Mouse (Mus musculus) cerebellum, postnatal 36 days (tissue): ENCODE data around the gene Tmem141.
A peak's percentile ranks its signal among the peaks of the same experiment; 100 is the strongest.

Source experiments
- DNase-seq, 2 experiments: peaks; one replicate each; pipeline ENCODE4 v3.0.0; 2021 to 2022; ENCODE audit warnings: mixed read lengths in 2 of 2

Tmem141 gene

DNA sequence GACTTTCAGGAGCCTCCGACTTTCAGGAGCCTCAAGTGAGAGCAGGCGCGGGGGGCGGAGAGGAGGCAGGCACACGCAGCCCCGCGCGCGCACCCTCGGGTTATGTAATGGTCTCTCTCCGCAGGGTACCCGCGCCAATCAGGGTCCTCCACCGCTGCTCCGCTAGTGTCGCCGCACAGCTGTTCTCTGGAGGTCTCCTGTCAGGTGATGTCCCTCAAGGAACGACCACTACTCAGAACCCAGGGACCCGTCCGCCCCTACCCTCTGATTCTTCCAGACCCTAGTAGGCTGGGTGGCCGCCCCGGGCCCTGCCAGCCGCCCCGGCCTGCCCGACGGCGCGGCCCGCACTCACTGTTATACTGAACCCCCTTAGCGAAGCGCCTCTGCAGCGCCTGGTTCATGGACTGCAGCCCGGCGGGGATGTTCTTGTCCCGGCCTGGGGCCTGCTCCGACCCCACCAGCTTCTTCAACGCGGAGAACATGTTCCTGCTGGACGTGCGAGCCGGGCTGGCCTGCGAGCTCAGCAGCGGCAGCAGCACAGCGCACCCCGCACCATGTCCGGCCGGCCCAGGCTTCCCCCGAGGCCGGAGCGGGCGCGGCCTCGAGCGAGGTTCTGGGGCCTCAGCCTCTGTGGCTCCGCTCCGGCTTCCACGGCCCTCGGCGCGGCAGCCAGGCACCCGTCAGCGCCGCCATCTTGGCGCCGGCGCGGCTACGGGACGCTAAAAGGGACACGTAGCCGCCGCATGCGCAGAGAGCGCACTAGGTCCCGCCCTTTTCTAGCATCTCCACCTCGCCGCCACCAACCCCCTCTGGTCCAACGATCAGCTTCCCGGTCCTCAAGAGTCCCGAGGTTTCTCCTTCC lies 13.8 kb downstream of the Tmem141 start, which contains the start of gene Rabl6:
Rabl6 (minus strand) TSS at position 761 of the 862 bp plus-strand sequence.
- peak; percentile 92 to 94 for DNase-seq

- peak in 1 of 2 experiments; percentile 35 for DNase-seq
Observed at GRCm38 (mm10) chr2:25602526-25602925, 19.3 kb downstream of the Tmem141 start.

GRCm38 (mm10) chr2:25600037-25600436 lies 21.8 kb downstream of the Tmem141 start:
- DNase-seq: no peak

DNA sequence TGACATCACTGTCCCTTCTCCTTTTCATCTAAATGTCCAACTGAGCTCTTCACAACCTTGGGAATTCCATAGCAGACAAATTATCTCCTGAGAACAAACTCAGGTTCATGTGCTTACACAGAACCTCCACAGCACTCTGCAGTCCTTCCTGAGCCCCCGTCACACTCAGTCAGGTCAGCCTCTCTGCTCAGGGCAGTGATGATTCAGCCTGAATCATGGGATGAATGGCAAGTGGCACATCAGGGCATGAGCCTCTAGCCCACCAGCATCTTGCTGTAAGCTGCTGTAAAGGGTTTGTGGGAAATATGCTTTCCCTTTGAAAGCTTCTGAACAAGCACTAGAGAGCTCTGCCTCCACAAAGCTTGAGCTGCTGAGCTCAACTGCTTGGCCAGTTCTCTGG lies 23.1 kb downstream of the Tmem141 start:
- no peak for DNase-seq

GRCm38 (mm10) chr2:25596765-25597510 lies 24.9 kb downstream of the Tmem141 start:
- no peak for DNase-seq

GRCm38 (mm10) chr2:25591863-25592262 lies 29.9 kb downstream of the Tmem141 start:
- peak; percentile 47 to 54 for DNase-seq

GRCm38 (mm10) chr2:25588227-25588907 lies 33.4 kb downstream of the Tmem141 start:
- DNase-seq: no peak

DNA sequence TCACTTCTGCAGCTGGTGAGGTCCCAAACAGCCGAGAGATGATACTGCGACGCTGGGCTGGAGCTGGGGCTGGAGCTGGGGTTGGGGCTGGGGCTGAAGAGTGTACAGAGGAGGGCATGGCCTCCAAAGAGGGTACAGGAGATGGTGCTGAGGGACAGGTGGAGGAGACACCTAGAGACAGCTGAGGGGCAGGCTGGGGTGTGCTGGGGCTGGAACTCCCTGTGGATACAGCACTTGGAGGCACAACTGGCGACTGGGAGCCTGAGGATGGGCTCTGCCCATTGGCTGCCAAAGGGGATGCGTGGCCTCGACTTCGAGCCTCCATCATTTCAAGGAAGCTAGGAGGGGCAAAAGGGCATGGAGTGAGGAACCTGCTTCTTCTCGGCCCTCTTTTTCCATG lies 34.5 kb downstream of the Tmem141 start:
- no peak for DNase-seq

DNA sequence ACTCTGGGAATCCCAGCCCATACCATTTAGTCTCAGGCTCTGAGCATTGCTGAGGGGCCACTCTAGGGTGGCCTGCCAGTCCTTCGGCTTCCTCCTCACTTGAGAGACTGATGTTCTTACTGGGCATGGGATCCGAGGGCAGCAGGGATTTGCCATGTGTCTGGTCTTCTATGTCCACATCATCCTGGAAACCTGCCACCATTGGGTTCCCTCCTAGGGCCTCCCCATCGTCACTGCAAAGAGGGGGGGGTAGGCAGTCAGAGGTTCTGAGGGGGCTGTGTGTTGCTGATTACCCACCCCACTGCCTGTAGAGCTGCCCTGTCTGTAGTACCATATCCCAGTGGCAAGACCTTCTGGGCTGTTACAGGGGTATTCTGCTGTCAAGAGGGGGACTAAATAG lies 36.2 kb downstream of the Tmem141 start:
- DNase-seq: peak in 1 of 2 experiments; percentile 20

GRCm38 (mm10) chr2:25584856-25585255 lies 36.9 kb downstream of the Tmem141 start:
- peak in 1 of 2 experiments; percentile 5 for DNase-seq

- peak; percentile 52 to 58 for DNase-seq
Observed at GRCm38 (mm10) chr2:25584152-25584551, 37.7 kb downstream of the Tmem141 start.

GRCm38 (mm10) chr2:25583571-25583970 lies 38.2 kb downstream of the Tmem141 start:
- no peak for DNase-seq

DNA sequence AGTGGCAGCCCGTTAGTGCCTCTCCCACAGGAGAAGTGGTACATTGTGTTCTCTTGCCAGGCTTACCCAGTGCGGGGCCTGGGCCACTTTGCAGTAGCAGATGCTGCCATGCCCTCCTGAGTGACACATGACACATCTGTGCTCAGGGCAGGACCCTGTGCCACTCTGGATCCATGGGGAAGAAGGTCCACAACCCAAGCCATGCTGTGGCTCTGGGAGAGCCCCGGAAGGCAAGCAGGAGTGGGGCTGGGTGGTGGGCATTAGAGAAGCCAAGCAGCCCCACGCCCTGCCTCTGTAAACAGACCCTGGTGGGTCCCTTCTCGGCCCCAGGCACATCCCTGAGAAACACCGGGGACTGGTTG lies 38.7 kb downstream of the Tmem141 start:
- DNase-seq: no peak

DNA sequence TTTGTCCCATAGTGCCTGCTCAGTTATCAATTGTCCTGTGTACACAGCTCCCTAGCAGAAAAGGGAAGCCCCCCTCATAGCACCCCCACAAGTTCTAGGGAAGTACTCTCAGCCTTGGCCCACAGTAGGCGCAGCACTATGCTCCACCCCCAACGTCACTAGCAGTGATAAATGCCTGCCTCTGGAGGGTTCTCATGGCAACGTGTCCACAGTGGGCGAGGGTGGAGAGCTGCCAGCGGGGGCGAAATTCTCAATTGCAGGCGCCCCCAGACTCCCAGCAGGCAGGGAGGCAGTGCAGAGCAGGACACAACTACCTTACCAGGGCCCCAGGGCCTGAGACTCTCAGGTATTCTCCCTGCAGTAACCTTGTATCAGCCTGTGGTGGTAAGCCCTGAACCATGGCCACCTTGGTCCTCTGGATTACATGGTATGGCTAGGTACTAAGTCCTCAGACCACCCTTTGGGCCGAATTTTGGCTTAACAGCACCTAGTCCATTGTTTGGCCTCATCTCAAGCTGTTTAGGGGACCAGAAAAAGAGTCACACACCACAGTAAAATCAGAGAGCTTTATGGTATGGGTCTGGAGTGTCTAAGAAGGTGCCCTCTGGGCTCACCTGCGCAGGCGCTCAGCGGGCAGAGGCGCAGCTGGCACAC lies 39.2 kb downstream of the Tmem141 start:
- DNase-seq: peak; percentile 51 to 55

DNA sequence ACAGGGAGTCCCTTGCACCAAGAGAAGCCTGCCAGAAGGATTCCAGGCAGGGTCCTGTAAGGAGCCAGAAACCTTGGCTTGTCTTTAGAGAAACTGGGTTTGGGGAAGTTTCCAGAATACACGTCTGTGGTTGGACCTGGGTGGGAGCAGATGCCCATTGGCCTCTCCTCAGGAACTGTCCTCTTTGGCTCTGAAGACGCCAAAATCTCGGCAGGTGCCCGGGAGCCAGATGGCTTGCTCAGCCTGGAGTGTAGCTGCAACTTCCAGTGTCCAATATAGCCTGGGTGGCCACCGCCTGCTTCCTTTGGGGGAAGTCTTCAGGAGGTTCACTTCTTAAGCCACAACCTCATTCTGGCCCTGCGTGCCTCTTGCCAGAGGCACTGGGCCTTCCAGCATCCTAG lies 39.9 kb downstream of the Tmem141 start:
- DNase-seq: peak; percentile 90 to 91

DNA sequence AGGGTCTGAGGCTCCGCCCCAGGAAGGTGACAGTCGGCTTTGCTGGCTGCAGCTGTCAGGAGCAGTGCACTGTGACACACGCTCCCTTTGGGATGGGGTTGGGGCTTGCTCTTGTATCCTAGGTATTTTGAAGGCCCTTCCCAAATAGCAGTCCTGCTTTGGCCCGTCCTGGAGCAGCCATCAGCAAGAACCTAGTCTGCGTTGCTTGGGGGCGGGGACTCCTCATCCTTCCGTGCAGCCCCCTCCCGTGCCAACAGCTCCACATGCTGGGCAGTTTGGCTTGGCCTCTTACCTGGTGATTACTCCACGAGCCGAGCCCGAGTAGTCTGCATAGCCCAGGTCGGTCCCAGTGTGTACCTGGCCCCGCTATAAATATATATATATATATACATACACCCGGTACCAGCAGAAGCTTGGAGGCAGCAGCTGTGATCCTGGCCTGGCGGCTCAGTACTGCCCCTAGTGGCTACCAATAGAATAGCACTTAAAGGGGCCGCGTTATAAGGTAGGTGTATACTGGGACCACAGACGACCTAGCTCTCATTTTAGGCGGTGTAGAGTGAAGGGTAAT lies 40.4 kb downstream of the Tmem141 start, which contains the start of gene Ajm1:
Ajm1 (minus strand) TSS at position 464 of the 571 bp plus-strand sequence.
- DNase-seq: peak; percentile 75 to 84

DNA sequence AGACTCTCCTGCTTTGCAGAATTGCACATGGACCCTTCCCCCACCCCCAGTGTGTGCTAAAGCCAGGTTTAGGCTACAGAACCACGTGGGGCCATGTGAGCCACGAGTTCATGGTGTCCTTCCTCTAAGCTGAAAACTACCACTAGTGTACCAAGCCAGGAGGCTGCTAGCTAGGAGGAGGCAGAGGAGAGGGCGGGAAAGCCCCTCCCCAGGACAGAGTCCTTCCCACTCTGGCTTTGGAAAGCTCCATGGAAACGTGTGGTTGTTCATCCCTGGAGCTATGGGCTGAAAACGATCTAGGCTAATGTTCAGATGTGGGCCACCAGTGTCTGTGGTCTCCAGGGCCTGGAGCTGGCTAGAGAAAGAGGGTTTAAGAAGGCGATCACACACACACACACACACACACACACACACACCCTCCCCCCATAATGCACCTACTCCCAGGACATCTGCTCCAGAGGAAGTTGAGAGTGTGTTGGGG lies 41.1 kb downstream of the Tmem141 start:
- peak; percentile 46 to 52 for DNase-seq

DNA sequence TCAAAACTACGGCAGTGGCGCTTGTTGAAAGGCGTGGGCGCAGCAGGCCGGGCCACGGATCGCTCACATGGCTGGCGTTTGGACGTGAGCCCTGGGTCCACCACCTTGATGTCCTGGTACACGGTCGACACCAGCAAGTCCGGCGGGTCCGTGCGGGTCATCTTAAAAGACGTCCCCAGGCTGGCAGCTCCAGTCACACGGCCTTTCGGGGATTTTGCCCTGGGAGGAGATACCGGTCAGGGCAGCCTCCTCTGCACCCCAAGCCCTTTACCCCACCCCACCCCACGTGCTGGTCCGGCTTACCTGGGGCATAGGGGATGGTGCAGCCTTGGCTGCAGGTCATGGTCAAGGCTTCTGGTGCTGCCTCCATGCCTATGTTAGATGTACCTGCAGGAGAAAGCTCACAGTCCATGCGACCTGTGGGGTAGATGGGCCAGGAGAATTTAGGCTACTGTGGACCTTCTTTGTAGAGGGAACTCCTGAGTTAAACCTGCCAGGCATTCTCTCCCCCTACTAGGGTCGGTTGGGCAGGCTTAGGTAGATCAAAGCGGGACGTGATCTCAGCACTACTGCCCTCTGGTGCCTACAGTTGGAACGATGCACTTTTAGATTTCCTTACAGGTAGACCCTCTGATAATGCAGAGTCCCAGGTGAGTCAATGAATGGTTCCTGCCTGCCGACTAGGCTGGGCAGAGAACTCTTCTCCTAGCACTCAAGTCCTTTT lies 41.9 kb downstream of the Tmem141 start:
- DNase-seq: peak; percentile 79 to 89

- DNase-seq: peak; percentile 59 to 66
Observed at GRCm38 (mm10) chr2:25578796-25579736, 42.7 kb downstream of the Tmem141 start.
